Mouse (Mus musculus): Measurements from ENCODE around the gene Sostdc1.

DNA sequence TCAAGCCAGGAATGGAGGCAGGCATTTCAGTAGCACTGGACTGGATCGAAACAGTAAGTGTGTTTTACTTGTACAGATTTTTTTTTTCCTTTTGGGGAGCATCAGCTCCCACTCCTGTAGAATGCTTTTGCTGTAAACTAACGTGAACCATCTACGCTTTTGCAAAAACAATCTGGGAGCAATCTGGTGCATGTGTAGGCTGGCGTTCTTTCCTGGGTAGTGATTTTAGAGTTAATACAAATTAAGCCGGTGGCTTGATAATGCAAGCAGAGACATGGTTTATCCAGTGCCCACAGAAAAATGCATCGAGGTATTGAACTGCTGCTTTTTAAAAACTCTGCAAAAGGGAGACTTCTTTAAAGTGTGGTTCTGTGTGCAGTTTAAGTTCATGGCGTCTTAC lies 507 bp downstream of the Sostdc1 start:
- TF ChIP-seq CTCF (IDR thresholded peaks at IDR 0.05; ENCODE audit: borderline replicate concordance, extremely low read depth, insufficient read depth, insufficient read length) (no peak), POLR2A (IDR thresholded peaks at IDR 0.05; ENCODE audit: borderline replicate concordance, extremely low read depth, insufficient read depth, insufficient read length, poor library complexity, severe bottlenecking) (no peak)
